ENCODE assay signal across 13 mouse cellular contexts in the genomic region with DNA sequence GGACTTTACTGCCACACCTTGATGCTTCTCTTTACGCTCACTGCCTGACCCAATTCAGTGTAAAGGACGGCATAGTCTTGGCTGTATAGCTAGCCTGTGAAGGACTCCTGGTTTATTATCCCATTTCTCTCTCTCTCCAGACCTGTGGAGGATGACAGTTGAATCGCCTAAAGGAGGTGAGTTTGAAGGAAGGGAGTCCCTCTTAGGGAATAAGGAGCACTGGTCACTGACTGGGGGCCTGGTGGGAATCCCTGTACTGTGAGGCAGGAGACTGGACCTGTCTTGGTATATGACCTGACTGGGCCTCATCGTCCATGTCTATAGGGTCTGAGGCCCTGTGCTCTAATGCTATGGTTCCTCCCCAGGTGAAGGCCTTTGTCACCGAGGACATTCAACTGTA. TPM values are rescaled to one million over a fixed set of nuclear protein-coding genes. Genes with fewer than 3 reads are reported as not detected.
A peak's percentile ranks its signal among the peaks of the same experiment; 100 is the strongest.
DNase-seq lines count a peak whose midpoint lies in the region; ATAC-seq and TF ChIP-seq lines count a peak whose summit lies in the region.
"Had no signal": no experiment of that assay in that cellular context is flagged by ENCODE, and none has a peak within 500 bp of the region (broad histone marks: within the 10 kb centered on the region; RNA-seq: fewer than 3 reads in every experiment).

No protein-coding gene starts in this region.

- WGBS in heart, postnatal 0 days, result 79% methylated on average over 5 of the region's 5 CpGs
- 78% methylated on average over 5 of the region's 5 CpGs for WGBS in midbrain, postnatal 0 days
- WGBS in midbrain, embryonic 10.5 days, result 81% methylated on average over 5 of the region's 5 CpGs
- WGBS in intestine, embryonic 14.5 days, result 76% methylated on average over 5 of the region's 5 CpGs
- WGBS in stomach, embryonic 16.5 days, result 85% methylated on average over 5 of the region's 5 CpGs

- H3K27ac ChIP-seq in heart, postnatal 0 days (ENCODE audit: low read depth), result no peak overlapping the region
- H3K27ac ChIP-seq in midbrain, postnatal 0 days (ENCODE audit: low read depth, low read length), result no peak overlapping the region
- no peak overlapping the region for H3K27ac ChIP-seq in midbrain, embryonic 10.5 days (replicated peaks)
- H3K27ac ChIP-seq in intestine, embryonic 14.5 days (ENCODE audit: low read depth), result no peak overlapping the region
- H3K27ac ChIP-seq in stomach, embryonic 16.5 days (ENCODE audit: low read length), result no peak overlapping the region
- H3K27ac ChIP-seq: liver, embryonic 13.5 days had no signal

- ATAC-seq in heart, postnatal 0 days (ENCODE audit: insufficient read depth, low read depth), result no peak
- no peak for ATAC-seq in midbrain, postnatal 0 days (ENCODE audit: low FRiP score)
- no peak for ATAC-seq in intestine, embryonic 14.5 days (replicated peaks; ENCODE audit: low FRiP score, low TSS enrichment, low read depth)
- ATAC-seq in stomach, embryonic 16.5 days (ENCODE audit: insufficient read depth, low FRiP score), result no peak

- H3K4me2 ChIP-seq in heart, postnatal 0 days (ENCODE audit: low read depth, low read length), result peak overlapping the region; percentile 54
- H3K4me2 ChIP-seq in midbrain, postnatal 0 days (ENCODE audit: low read depth, low read length, poor library complexity, severe bottlenecking), result peak overlapping the region; percentile 80
- 0 out of 2 replicates have a peak overlapping the region, but pooled peaks have one; percentile 69 for H3K4me2 ChIP-seq in intestine, embryonic 14.5 days (ENCODE audit: low read length)
- H3K4me2 ChIP-seq in stomach, embryonic 16.5 days (ENCODE audit: low read depth, low read length), result peak overlapping the region; percentile 66

- H3K27me3 ChIP-seq in heart, postnatal 0 days (ENCODE audit: control insufficient read depth, insufficient read depth, low read length), result no peaks in the 10 kb centered on the region
- H3K27me3 ChIP-seq in midbrain, postnatal 0 days (ENCODE audit: insufficient read depth, low read length), result no peaks in the 10 kb centered on the region
- H3K27me3 ChIP-seq in midbrain, embryonic 10.5 days (ENCODE audit: low read depth, poor library complexity, severe bottlenecking), result peaks cover 40% of the 10 kb centered on the region
- no peaks in the 10 kb centered on the region for H3K27me3 ChIP-seq in intestine, embryonic 14.5 days (replicated peaks; ENCODE audit: control insufficient read depth, insufficient read depth, low read length)
- H3K27me3 ChIP-seq in stomach, embryonic 16.5 days (ENCODE audit: control insufficient read depth, insufficient read depth, low read length), result no peaks in the 10 kb centered on the region

- H3K9me3 ChIP-seq in heart, postnatal 0 days (replicated peaks; ENCODE audit: control insufficient read depth, low read length), result no peaks in the 10 kb centered on the region
- no peaks in the 10 kb centered on the region for H3K9me3 ChIP-seq in midbrain, postnatal 0 days (ENCODE audit: low read length)
- H3K9me3 ChIP-seq in midbrain, embryonic 10.5 days (replicated peaks), result no peaks in the 10 kb centered on the region
- H3K9me3 ChIP-seq in intestine, embryonic 14.5 days (ENCODE audit: control insufficient read depth, low read length), result no peaks in the 10 kb centered on the region
- no peaks in the 10 kb centered on the region for H3K9me3 ChIP-seq in stomach, embryonic 16.5 days (replicated peaks; ENCODE audit: control insufficient read depth, low read length)
- H3K9me3 ChIP-seq: G1E; liver, embryonic 13.5 days; megakaryocyte, embryonic 14.5 days had no signal

- H3K36me3 ChIP-seq in heart, postnatal 0 days (replicated peaks; ENCODE audit: control insufficient read depth, insufficient read depth, low read length), result peaks cover 22% of the 10 kb centered on the region
- H3K36me3 ChIP-seq in midbrain, postnatal 0 days (ENCODE audit: insufficient read depth, low read length), result no peaks in the 10 kb centered on the region
- peaks cover 11% of the 10 kb centered on the region for H3K36me3 ChIP-seq in midbrain, embryonic 10.5 days
- peaks cover 19% of the 10 kb centered on the region for H3K36me3 ChIP-seq in intestine, embryonic 14.5 days (ENCODE audit: control insufficient read depth, insufficient read depth, low read length)
- H3K36me3 ChIP-seq in stomach, embryonic 16.5 days (ENCODE audit: control insufficient read depth, insufficient read depth, low read length), result 0 out of 2 replicates have a peak, but pooled peaks cover 5% of the 10 kb centered on the region
- H3K36me3 ChIP-seq: G1E had no signal

- H3K4me1 ChIP-seq in heart, postnatal 0 days (ENCODE audit: control insufficient read depth, insufficient read depth), result peaks cover 26% of the 10 kb centered on the region
- peaks cover 10% of the 10 kb centered on the region; the same call in 1 of the 2 replicates for H3K4me1 ChIP-seq in midbrain, postnatal 0 days (ENCODE audit: insufficient read depth, low read length)
- H3K4me1 ChIP-seq in midbrain, embryonic 10.5 days, result peaks cover 34% of the 10 kb centered on the region
- H3K4me1 ChIP-seq in intestine, embryonic 14.5 days (replicated peaks; ENCODE audit: control insufficient read depth, insufficient read depth, low read length), result peaks cover 10% of the 10 kb centered on the region; the same call in 1 of the 2 replicates
- H3K4me1 ChIP-seq in stomach, embryonic 16.5 days (ENCODE audit: control insufficient read depth, insufficient read depth, low read length), result peaks cover 20% of the 10 kb centered on the region

- no peak for DNase-seq in heart, postnatal 0 days (ENCODE audit: low spot score)
- DNase-seq in heart, postnatal 4 days, result no peak
- no peak for DNase-seq in midbrain, postnatal 0 days (ENCODE audit: low spot score)
- no peak for DNase-seq in midbrain, embryonic 10.5 days (ENCODE audit: low spot score)
- DNase-seq in intestine, embryonic 14.5 days (ENCODE audit: low spot score), result no peak
- no peak for DNase-seq in adrenal gland, postnatal 25 days
- no peak for DNase-seq in thymus, postnatal 25 days
- DNase-seq: gastrocnemius, postnatal 36 days; liver, embryonic 13.5 days had no signal

- H3K9ac ChIP-seq in heart, postnatal 0 days (replicated peaks; ENCODE audit: low read depth, low read length), result no peak overlapping the region
- H3K9ac ChIP-seq in midbrain, postnatal 0 days (replicated peaks; ENCODE audit: low read length, poor library complexity, severe bottlenecking), result peak overlapping the region; percentile 67; the same call in 1 of the 2 replicates
- no peak overlapping the region for H3K9ac ChIP-seq in intestine, embryonic 14.5 days (ENCODE audit: low read length)
- H3K9ac ChIP-seq in stomach, embryonic 16.5 days (ENCODE audit: low read length), result no peak overlapping the region
- H3K9ac ChIP-seq: liver, embryonic 13.5 days had no signal

- H3K4me3 ChIP-seq in heart, postnatal 0 days (ENCODE audit: low read depth, low read length), result peak overlapping the region; percentile 43; the same call in 1 of the 2 replicates
- H3K4me3 ChIP-seq in midbrain, postnatal 0 days (ENCODE audit: low read depth, low read length), result no peak overlapping the region
- H3K4me3 ChIP-seq in midbrain, embryonic 10.5 days, result no peak overlapping the region
- no peak overlapping the region for H3K4me3 ChIP-seq in intestine, embryonic 14.5 days (ENCODE audit: low read depth, low read length)
- 0 out of 2 replicates have a peak overlapping the region, but pooled peaks have one; percentile 34 for H3K4me3 ChIP-seq in stomach, embryonic 16.5 days (replicated peaks; ENCODE audit: low read length)
- H3K4me3 ChIP-seq: erythroblast, embryonic 14.5 days; megakaryocyte, embryonic 14.5 days had no signal

- no peak for TF ChIP-seq EP300 in heart, postnatal 0 days (IDR thresholded peaks at IDR 0.05; ENCODE audit: low read depth)

- TF ChIP-seq CTCF in heart, postnatal 0 days (IDR thresholded peaks at IDR 0.05; ENCODE audit: low read depth), result no peak
- no peak for TF ChIP-seq CTCF in midbrain, postnatal 0 days (IDR thresholded peaks at IDR 0.05)

RNA-seq across cellular contexts. Expression of gene Selenom, which starts 1.6 kb away (rescaled TPM):
- 147 and 156 TPM in 2 replicates for total RNA-seq in heart, postnatal 0 days (2014; rRNA removed; ENCODE audit: low replicate concordance)
- polyA plus RNA-seq in heart, postnatal 0 days (2015; fragmentation: Nextera tagmentation; extraction: Ambion mirVana), result 129 and 130 TPM in 2 replicates
- 10 to 100 TPM; 55.7 to 59.2 TPM for total RNA-seq in heart, postnatal 4 days (2021)
- 244 and 290 TPM in 2 replicates for total RNA-seq in midbrain, postnatal 0 days (2014; rRNA removed)
- polyA plus RNA-seq in midbrain, postnatal 0 days (2015; fragmentation: Nextera tagmentation; extraction: Ambion mirVana), result 298 and 349 TPM in 2 replicates
- polyA plus RNA-seq in midbrain, embryonic 10.5 days (2016; fragmentation: Nextera tagmentation; extraction: Ambion mirVana), result 43.8 and 49.2 TPM in 2 replicates
- 146 and 160 TPM in 2 replicates for polyA plus RNA-seq in intestine, embryonic 14.5 days (2014; fragmentation: Nextera tagmentation; extraction: Ambion mirVana)
- 169 and 176 TPM in 2 replicates for polyA plus RNA-seq in stomach, embryonic 16.5 days (2015; fragmentation: Nextera tagmentation; extraction: Ambion mirVana)
- 16.5 and 32.2 TPM in 2 replicates for total RNA-seq in adrenal gland, postnatal 25 days (2021)
- total RNA-seq: G1E had no signal
- polyA plus RNA-seq: G1E had no signal

RNA-seq across cellular contexts. Expression of gene Inpp5j, which starts 11.5 kb away (rescaled TPM):
- 7.1 and 9.4 TPM in 2 replicates for total RNA-seq in heart, postnatal 0 days (2014; rRNA removed; ENCODE audit: low replicate concordance)
- polyA plus RNA-seq in heart, postnatal 0 days (2015; fragmentation: Nextera tagmentation; extraction: Ambion mirVana), result 12.4 and 12.8 TPM in 2 replicates
- 10 to 100 TPM; 17.2 to 21.1 TPM for total RNA-seq in heart, postnatal 4 days (2021)
- total RNA-seq in midbrain, postnatal 0 days (2014; rRNA removed), result 10.5 and 10.6 TPM in 2 replicates
- polyA plus RNA-seq in midbrain, postnatal 0 days (2015; fragmentation: Nextera tagmentation; extraction: Ambion mirVana), result 17.3 and 19.3 TPM in 2 replicates
- polyA plus RNA-seq in midbrain, embryonic 10.5 days (2016; fragmentation: Nextera tagmentation; extraction: Ambion mirVana), result 0.16 and 0.24 TPM in 2 replicates
- polyA plus RNA-seq in intestine, embryonic 14.5 days (2014; fragmentation: Nextera tagmentation; extraction: Ambion mirVana), result 4.1 and 4.3 TPM in 2 replicates
- 3.4 and 3.5 TPM in 2 replicates for polyA plus RNA-seq in stomach, embryonic 16.5 days (2015; fragmentation: Nextera tagmentation; extraction: Ambion mirVana)
- total RNA-seq in adrenal gland, postnatal 25 days (2021), result 0.90 and 1.3 TPM in 2 replicates
- polyA plus RNA-seq: erythroblast, embryonic 14.5 days; G1E had no signal

RNA-seq across cellular contexts. Expression of gene Smtn, which starts 24.3 kb away (rescaled TPM):
- 74.5 and 94.2 TPM in 2 replicates for total RNA-seq in heart, postnatal 0 days (2014; rRNA removed; ENCODE audit: low replicate concordance)
- polyA plus RNA-seq in heart, postnatal 0 days (2015; fragmentation: Nextera tagmentation; extraction: Ambion mirVana), result 86.3 and 104 TPM in 2 replicates
- 100 to 1,000 TPM; 188 to 190 TPM for total RNA-seq in heart, postnatal 4 days (2021)
- total RNA-seq in midbrain, postnatal 0 days (2014; rRNA removed), result 7.3 and 9.9 TPM in 2 replicates
- 8.0 and 8.1 TPM in 2 replicates for polyA plus RNA-seq in midbrain, postnatal 0 days (2015; fragmentation: Nextera tagmentation; extraction: Ambion mirVana)
- 40.2 and 45.4 TPM in 2 replicates for polyA plus RNA-seq in midbrain, embryonic 10.5 days (2016; fragmentation: Nextera tagmentation; extraction: Ambion mirVana)
- 87.0 and 88.2 TPM in 2 replicates for polyA plus RNA-seq in intestine, embryonic 14.5 days (2014; fragmentation: Nextera tagmentation; extraction: Ambion mirVana)
- 122 and 128 TPM in 2 replicates for polyA plus RNA-seq in stomach, embryonic 16.5 days (2015; fragmentation: Nextera tagmentation; extraction: Ambion mirVana)
- total RNA-seq in adrenal gland, postnatal 25 days (2021), result 59.6 and 67.6 TPM in 2 replicates
- total RNA-seq: G1E had no signal
- polyA plus RNA-seq: G1E had no signal

RNA-seq across cellular contexts. Expression of gene Pla2g3, which starts 28.0 kb away (rescaled TPM):
- total RNA-seq in heart, postnatal 0 days (2014; rRNA removed; ENCODE audit: low replicate concordance), result 0.08 and 0.19 TPM in 2 replicates
- polyA plus RNA-seq in heart, postnatal 0 days (2015; fragmentation: Nextera tagmentation; extraction: Ambion mirVana), result 0.10 and 0.11 TPM in 2 replicates
- under 1 TPM; 0.11 to 0.24 TPM for total RNA-seq in heart, postnatal 4 days (2021)
- 27.4 and 33.1 TPM in 2 replicates for total RNA-seq in midbrain, postnatal 0 days (2014; rRNA removed)
- 15.4 and 20.1 TPM in 2 replicates for polyA plus RNA-seq in midbrain, postnatal 0 days (2015; fragmentation: Nextera tagmentation; extraction: Ambion mirVana)
- 0.75 and 0.89 TPM in 2 replicates for polyA plus RNA-seq in midbrain, embryonic 10.5 days (2016; fragmentation: Nextera tagmentation; extraction: Ambion mirVana)
- polyA plus RNA-seq in intestine, embryonic 14.5 days (2014; fragmentation: Nextera tagmentation; extraction: Ambion mirVana), result 0.61 and 0.75 TPM in 2 replicates
- 1.8 and 4.5 TPM in 2 replicates for polyA plus RNA-seq in stomach, embryonic 16.5 days (2015; fragmentation: Nextera tagmentation; extraction: Ambion mirVana)
- total RNA-seq in adrenal gland, postnatal 25 days (2021), result 0.18 and 0.33 TPM in 2 replicates
- polyA plus RNA-seq: erythroblast, embryonic 14.5 days; G1E had no signal

Comparison
In these comparisons a context has a peak if more than half of its experiments do, and no peak if none do; other contexts are left out.
1. H3K4me3 ChIP-seq: peak in heart, postnatal 0 days (single experiment) and stomach, embryonic 16.5 days (single experiment); none in midbrain, postnatal 0 days (single experiment), midbrain, embryonic 10.5 days (single experiment) and intestine, embryonic 14.5 days (single experiment).
2. Peak in every context shown above with its lines, with median percentiles within 50 percentile points of each other: H3K4me2 ChIP-seq.